ENCODE assay signal across 51 mouse cellular contexts in genomic region chr12:84692141-84692540, GRCm38 (mm10). TPM values are rescaled to one million over a fixed set of nuclear protein-coding genes. Genes with fewer than 3 reads are reported as not detected.
"Had no signal": no experiment of that assay in that cellular context is flagged by ENCODE, and none has a peak within 500 bp of the region (broad histone marks: within the 10 kb centered on the region; RNA-seq: fewer than 3 reads in every experiment).

No protein-coding gene starts in this region.

- H3K36me3 ChIP-seq: heart, embryonic 10.5 days; heart, embryonic 12.5 days; heart, embryonic 13.5 days; heart, embryonic 15.5 days; hindbrain, embryonic 10.5 days; hindbrain, embryonic 12.5 days; hindbrain, embryonic 13.5 days; hindbrain, embryonic 15.5 days; intestine, embryonic 15.5 days; kidney, embryonic 15.5 days had no signal

- DNase-seq: heart, postnatal 10 days; heart, postnatal 14 days; heart, postnatal 36 days; heart, postnatal 4 days; kidney, adult 11 months; kidney, adult 18-20 months; kidney, adult 2 months; kidney, adult 8-10 months; kidney, adult 9 months; kidney, postnatal 10 days; kidney, postnatal 14 days; kidney, postnatal 25 days; kidney, postnatal 36 days; kidney, postnatal 4 days; layer of hippocampus, adult 9-11 months; layer of hippocampus, postnatal 36 days had no signal

- H3K27ac ChIP-seq: heart, embryonic 10.5 days; heart, embryonic 13.5 days; heart, embryonic 15.5 days; hindbrain, embryonic 10.5 days; hindbrain, embryonic 12.5 days; hindbrain, embryonic 13.5 days; hindbrain, embryonic 14.5 days; hindbrain, embryonic 15.5 days; hindbrain, postnatal 0 days; intestine, embryonic 15.5 days; kidney, embryonic 15.5 days; kidney, postnatal 0 days; layer of hippocampus, adult 2 months; left cerebral cortex, adult 2 months had no signal

- H3K9me3 ChIP-seq: heart, embryonic 10.5 days; heart, embryonic 12.5 days; heart, embryonic 13.5 days; heart, embryonic 15.5 days; hindbrain, embryonic 10.5 days; hindbrain, embryonic 12.5 days; hindbrain, embryonic 13.5 days; hindbrain, embryonic 15.5 days; intestine, embryonic 15.5 days; kidney, embryonic 15.5 days had no signal

- H3K4me2 ChIP-seq: heart, embryonic 11.5 days; heart, embryonic 12.5 days; heart, embryonic 13.5 days; heart, embryonic 15.5 days; hindbrain, embryonic 12.5 days; hindbrain, embryonic 13.5 days; hindbrain, embryonic 14.5 days; hindbrain, embryonic 15.5 days; intestine, embryonic 15.5 days; kidney, embryonic 15.5 days had no signal

- H3K27me3 ChIP-seq: hindbrain, embryonic 15.5 days had no signal

- H3K4me1 ChIP-seq: heart, embryonic 13.5 days; heart, embryonic 15.5 days; hindbrain, embryonic 12.5 days; intestine, embryonic 15.5 days; kidney, embryonic 15.5 days had no signal

- H3K4me3 ChIP-seq: heart, embryonic 10.5 days; heart, embryonic 12.5 days; heart, embryonic 13.5 days; heart, embryonic 15.5 days; hindbrain, embryonic 10.5 days; hindbrain, embryonic 12.5 days; hindbrain, embryonic 13.5 days; hindbrain, embryonic 15.5 days; intestine, embryonic 15.5 days; kidney, embryonic 15.5 days; layer of hippocampus, adult 2 months; left cerebral cortex, adult 2 months had no signal

- H3K9ac ChIP-seq: heart, embryonic 12.5 days; heart, embryonic 13.5 days; heart, embryonic 15.5 days; hindbrain, embryonic 12.5 days; hindbrain, embryonic 13.5 days; hindbrain, embryonic 14.5 days; hindbrain, embryonic 15.5 days; intestine, embryonic 15.5 days; kidney, embryonic 15.5 days had no signal

RNA-seq across cellular contexts. Expression of gene Syndig1l, which starts 6.5 kb away (rescaled TPM):
- total RNA-seq: heart, postnatal 10 days; heart, postnatal 14 days; heart, postnatal 25 days; heart, postnatal 36 days; heart, postnatal 4 days; hematopoietic stem cell, adult 5-6 weeks had no signal
- polyA plus RNA-seq: heart, embryonic 11.5 days; heart, embryonic 12.5 days; heart, embryonic 13.5 days; heart, embryonic 14.5 days; heart, embryonic 15.5 days; heart, embryonic 16.5 days; heart, postnatal 0 days; inflammation-experienced regulatory T-cells, adult 6 months; kidney, adult 2 months; kidney, embryonic 14.5 days; kidney, postnatal 0 days had no signal

RNA-seq across cellular contexts. Expression of gene Vrtn, which starts 51.3 kb away (rescaled TPM):
- total RNA-seq: heart, postnatal 10 days; heart, postnatal 14 days; heart, postnatal 25 days; heart, postnatal 36 days; heart, postnatal 4 days; hindbrain, postnatal 0 days; layer of hippocampus, adult 18-20 months; layer of hippocampus, adult 2 months; layer of hippocampus, adult 8-10 months; layer of hippocampus, postnatal 10 days; layer of hippocampus, postnatal 14 days; layer of hippocampus, postnatal 25 days; layer of hippocampus, postnatal 36 days; left cerebral cortex, adult 2 months had no signal
- polyA plus RNA-seq: heart, embryonic 10.5 days; heart, embryonic 11.5 days; heart, embryonic 12.5 days; heart, embryonic 13.5 days; heart, embryonic 14.5 days; heart, embryonic 15.5 days; heart, postnatal 0 days; hindbrain, embryonic 10.5 days; hindbrain, embryonic 11.5 days; hindbrain, embryonic 12.5 days; hindbrain, embryonic 13.5 days; hindbrain, embryonic 14.5 days; hindbrain, embryonic 16.5 days; hindbrain, postnatal 0 days; inflammation-experienced regulatory T-cells, adult 6 months; intestine, embryonic 14.5 days; intestine, embryonic 15.5 days; intestine, embryonic 16.5 days; intestine, postnatal 0 days; kidney, adult 2 months; kidney, embryonic 14.5 days; kidney, embryonic 15.5 days; kidney, embryonic 16.5 days; kidney, postnatal 0 days; large intestine, adult 2 months had no signal
